Mouse (Mus musculus) olfactory bulb, adult 2 months (tissue): ENCODE measurements at regions not wholly inside any gene's neighbourhood (a gene's known extent, or its start where the extent isn't known, plus 50 kb on each side); places are given as distances from the start of the nearest gene placed in this dataset.

Experiments used
- H3K27ac ChIP-seq: fragments of 200-500 bp; 2 replicates; pipeline ENCODE4 v1.5.1; 2012; ENCODE audit warnings: low read depth, low read length; ENCODE audit not compliant: insufficient read depth
- H3K4me1 ChIP-seq: fragments of 200-500 bp; 2 replicates; pipeline ENCODE4 v1.6.1; 2012; ENCODE audit warnings: low read length; ENCODE audit not compliant: control insufficient read depth, insufficient read depth
- H3K4me3 ChIP-seq: fragments of 200-500 bp; 2 replicates; pipeline ENCODE4 v1.5.1; 2012; ENCODE audit warnings: mild to moderate bottlenecking, low read depth, low read length, moderate library complexity; ENCODE audit not compliant: insufficient read depth
- CTCF ChIP-seq: fragments of 200-500 bp; IDR thresholded peaks from 2 replicates; pipeline ENCODE4 v1.5.1; 2012; ENCODE audit warnings: low read depth, mild to moderate bottlenecking, low read length, moderate library complexity; ENCODE audit not compliant: insufficient read depth
- POLR2A ChIP-seq: fragments of 200-500 bp; IDR thresholded peaks from 2 replicates; pipeline ENCODE4 v1.6.1; 2012; ENCODE audit warnings: mild to moderate bottlenecking, low read depth, low read length, moderate library complexity; ENCODE audit not compliant: insufficient read depth
- WGBS: fragments of 180-500 bp; shearing (Covaris S2); methylation state at CpG from one replicate; pipeline ENCODE4 v1.1.7; 2018; 5-methylcytosine and 5-hydroxymethylcytosine counted together

GRCm38 (mm10) chr12:58901931-58902330, 109.9 kb downstream of the Sec23a start:
- H3K27ac ChIP-seq, result no peak overlapping the region
- TF ChIP-seq CTCF, result no peak
- TF ChIP-seq POLR2A, result no peak
- no peak overlapping the region for H3K4me3 ChIP-seq
- no peaks in the 10 kb centered on the region for H3K4me1 ChIP-seq
- whole genome bisulfite sequencing, result 76% methylated on average over 3 of the region's 3 CpGs

- 71% methylated on average over 2 of the region's 2 CpGs for WGBS
- Histone ChIP-seq H3K27ac (no peak overlapping the region), H3K4me1 (no peaks in the 10 kb centered on the region), H3K4me3 (no peak overlapping the region)
- no peak for TF ChIP-seq CTCF
- TF ChIP-seq POLR2A, result no peak
Observed at GRCm38 (mm10) chr12:58875808-58876207, 136.0 kb downstream of the Sec23a start.

GRCm38 (mm10) chr12:58872465-58872864, 139.4 kb downstream of the Sec23a start:
- Histone ChIP-seq H3K4me3 (no peak overlapping the region), H3K4me1 (no peaks in the 10 kb centered on the region), H3K27ac (no peak overlapping the region)
- no peak for TF ChIP-seq CTCF
- no peak for TF ChIP-seq POLR2A

GRCm38 (mm10) chr12:58856498-58856897, 155.3 kb downstream of the Sec23a start:
- no peaks in the 10 kb centered on the region for H3K4me1 ChIP-seq
- 78% methylated on average over 2 of the region's 2 CpGs for WGBS
- TF ChIP-seq POLR2A (no peak), CTCF (no peak)
- no peak overlapping the region for H3K4me3 ChIP-seq
- no peak overlapping the region for H3K27ac ChIP-seq

- TF ChIP-seq POLR2A, result no peak
- no peak for TF ChIP-seq CTCF
- WGBS, result 51% methylated on average over 6 of the region's 6 CpGs
- H3K27ac ChIP-seq, result no peak overlapping the region
- no peak overlapping the region for H3K4me3 ChIP-seq
- H3K4me1 ChIP-seq, result no peaks in the 10 kb centered on the region
Observed at GRCm38 (mm10) chr12:58851677-58852385, 160.0 kb downstream of the Sec23a start.

GRCm38 (mm10) chr12:58829656-58830055, 182.2 kb downstream of the Sec23a start:
- Histone ChIP-seq H3K4me3 (no peak overlapping the region), H3K4me1 (no peaks in the 10 kb centered on the region), H3K27ac (no peak overlapping the region)
- 56% methylated on average over 1 of the region's 1 CpGs for WGBS
- no peak for TF ChIP-seq CTCF
- TF ChIP-seq POLR2A, result no peak

GRCm38 (mm10) chr12:58827864-58828263, 184.0 kb downstream of the Sec23a start:
- no peak overlapping the region for H3K27ac ChIP-seq
- no peak overlapping the region for H3K4me3 ChIP-seq
- no peaks in the 10 kb centered on the region for H3K4me1 ChIP-seq
- no peak for TF ChIP-seq CTCF
- no peak for TF ChIP-seq POLR2A

- Histone ChIP-seq H3K27ac (no peak overlapping the region), H3K4me3 (no peak overlapping the region), H3K4me1 (no peaks in the 10 kb centered on the region)
- 77% methylated on average over 7 of the region's 7 CpGs for WGBS
- TF ChIP-seq POLR2A, result no peak
- no peak for TF ChIP-seq CTCF
Observed at GRCm38 (mm10) chr12:58825139-58825921, 186.5 kb downstream of the Sec23a start.

- no peaks in the 10 kb centered on the region for H3K4me1 ChIP-seq
- 85% methylated on average over 3 of the region's 3 CpGs for WGBS
- H3K27ac ChIP-seq, result no peak overlapping the region
- no peak for TF ChIP-seq CTCF
- TF ChIP-seq POLR2A, result no peak
- H3K4me3 ChIP-seq, result no peak overlapping the region
Observed at GRCm38 (mm10) chr12:58822971-58823370, 188.8 kb downstream of the Sec23a start.
